Mouse (Mus musculus) heart, adult 2 months (tissue): ENCODE measurements around the gene 1700019A02Rik.

Experiments used
- EP300 ChIP-seq: fragments of 200-500 bp; IDR thresholded peaks from 2 replicates; pipeline ENCODE4 v1.6.1; 2011; ENCODE audit warnings: low read depth, low read length, control low read depth; ENCODE audit not compliant: insufficient read depth
- POLR2A ChIP-seq: fragments of 200-500 bp; IDR thresholded peaks from 2 replicates; pipeline ENCODE4 v1.6.1; 2011; ENCODE audit warnings: mild to moderate bottlenecking, low read depth, low read length, control low read depth; ENCODE audit not compliant: insufficient read depth

DNA sequence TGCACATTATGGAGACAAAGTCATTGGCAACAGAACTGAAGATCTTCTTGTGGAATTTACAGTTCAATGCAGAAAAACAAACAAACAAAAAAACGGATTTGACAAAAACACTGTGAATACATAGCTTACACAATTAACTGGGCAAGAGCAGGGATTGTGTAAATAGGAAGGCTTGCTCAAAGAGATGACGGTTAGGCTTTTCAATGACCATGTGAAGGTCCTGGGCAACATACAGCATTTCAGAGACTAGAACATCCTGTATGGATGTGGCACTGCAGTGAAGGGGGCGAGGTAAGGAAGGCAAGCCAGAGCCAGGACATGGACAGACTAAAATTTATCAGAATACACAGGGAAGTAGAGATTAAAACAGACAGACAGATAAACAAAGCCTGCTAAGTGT lies 2.2 kb upstream of the 1700019A02Rik start:
- TF ChIP-seq POLR2A, result no peak
- TF ChIP-seq EP300, result no peak
